Mouse (Mus musculus): Measurements from ENCODE around the gene Zar1.

DNA sequence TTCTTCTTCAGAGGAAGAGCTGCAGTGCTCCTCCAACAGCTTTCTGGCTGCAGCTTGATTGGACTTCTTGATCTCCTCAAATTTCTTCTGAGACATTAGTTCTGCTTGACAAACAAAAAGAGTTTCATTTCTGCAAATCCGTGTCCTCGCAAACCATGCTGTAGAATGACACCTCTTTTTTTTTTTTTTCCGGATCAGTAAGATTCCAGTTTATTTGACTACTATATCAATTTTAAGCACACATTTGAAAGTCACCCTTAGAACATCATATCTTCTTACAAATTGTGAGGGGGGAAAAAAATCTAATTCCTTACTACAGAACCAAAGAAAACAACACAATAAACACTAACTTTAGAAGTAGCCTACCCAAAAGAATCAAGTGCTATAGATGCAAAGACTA, 24.8 kb downstream of the Zar1 start:
- no peak for TF ChIP-seq EP300 (IDR thresholded peaks at IDR 0.05)
- no peak for TF ChIP-seq CTCF (IDR thresholded peaks at IDR 0.05)
